Mouse (Mus musculus): ENCODE results near the gene Chst5.

DNA sequence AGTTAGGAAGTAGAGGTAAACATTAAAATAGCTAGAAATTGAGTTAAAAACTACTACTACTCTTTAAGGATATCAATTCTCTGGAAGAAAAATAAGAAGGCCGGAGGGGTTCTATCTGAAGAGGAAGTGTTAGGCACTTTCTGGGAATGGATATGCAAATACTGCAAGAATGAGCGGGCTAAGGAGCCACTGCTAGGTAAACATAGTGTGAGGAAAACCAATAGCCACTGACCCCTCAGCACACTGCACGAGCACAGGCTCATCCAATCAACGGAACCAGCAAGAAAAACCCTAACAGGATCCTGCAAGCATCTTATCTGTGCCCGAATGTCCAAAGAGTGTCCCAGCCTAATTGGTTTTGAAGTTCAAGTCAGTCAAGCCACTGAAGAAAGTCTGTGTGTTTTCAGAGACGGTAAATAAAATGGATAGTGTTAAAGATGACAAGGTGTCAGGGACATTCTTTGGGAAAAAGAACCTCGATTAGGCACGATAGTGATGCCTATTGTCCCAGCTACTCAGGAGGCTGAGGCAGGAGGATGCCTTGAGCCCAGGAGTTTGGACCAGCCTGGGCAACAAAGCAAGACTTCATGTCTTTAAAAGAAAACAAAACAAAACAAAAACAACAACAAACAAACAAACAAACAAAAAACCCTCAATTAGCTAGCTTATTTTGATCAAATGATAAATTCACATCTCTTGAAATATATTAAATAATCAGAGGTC, 45.0 kb downstream of the Chst5 start:
- TF ChIP-seq CTCF (IDR thresholded peaks at IDR 0.05; ENCODE audit: extremely low read depth, insufficient read length, insufficient replicate concordance, low read depth, low read length): no peak
- TF ChIP-seq POLR2A (IDR thresholded peaks at IDR 0.05; ENCODE audit: low read depth, low read length): no peak
